Mouse (Mus musculus) liver, embryonic 14.5 days (tissue): ENCODE results near the gene Ranbp9.

Source experiments
- CTCF ChIP-seq: IDR thresholded peaks from 2 replicates; pipeline ENCODE4 v1.5.1; 2016; ENCODE audit warnings: antibody characterized with exemption, low read depth, control low read depth
- EP300 ChIP-seq: IDR thresholded peaks from 2 replicates; pipeline ENCODE4 v1.6.1; 2016; ENCODE audit warnings: antibody characterized with exemption, low read depth

DNA sequence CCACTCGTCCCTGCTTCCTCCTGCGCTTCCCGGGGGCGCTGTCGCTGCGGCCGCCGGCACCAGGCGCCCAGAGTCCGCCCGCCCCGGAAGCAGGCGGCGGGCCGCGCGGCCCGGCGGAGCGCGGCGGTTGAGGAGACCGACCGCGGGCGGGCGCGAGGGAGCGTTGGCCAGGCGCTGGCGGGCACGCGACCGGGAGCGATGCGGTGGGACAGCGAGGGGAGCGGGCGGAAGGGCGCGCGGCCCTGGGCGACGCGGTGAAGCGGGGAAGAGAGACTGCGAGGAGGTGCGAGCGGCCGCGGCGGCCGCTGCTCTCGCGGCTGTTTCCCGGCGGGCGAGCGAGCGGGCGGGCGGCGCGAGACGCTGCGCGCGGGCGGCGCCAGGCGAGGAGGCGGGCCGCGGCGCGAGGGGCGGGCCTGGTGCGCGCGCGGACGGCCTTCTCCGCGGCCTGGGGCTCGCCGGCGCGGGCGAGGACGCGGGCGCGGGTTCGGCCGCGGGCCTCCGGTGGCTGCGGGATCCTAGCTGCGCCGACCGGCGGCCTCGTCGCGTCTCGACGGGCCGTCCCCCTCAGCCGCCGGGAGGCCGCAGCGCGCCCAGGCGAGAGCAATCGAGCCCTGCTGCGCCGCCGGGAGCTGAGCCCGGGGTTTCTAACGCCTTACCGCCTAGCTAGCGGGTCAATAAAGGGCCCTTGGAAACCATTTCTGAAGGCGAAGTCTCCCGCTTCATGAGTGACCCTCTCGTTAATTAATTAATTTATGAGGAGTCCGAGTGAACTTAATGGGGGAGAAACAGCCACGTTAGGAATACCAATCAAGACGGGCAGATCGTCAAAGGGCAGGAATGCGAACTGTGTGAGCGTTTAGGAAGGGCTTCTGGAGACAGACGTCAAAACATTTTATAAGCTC lies at the start of gene Ranbp9:
- no peak for TF ChIP-seq EP300
- TF ChIP-seq CTCF = no peak
